Mouse (Mus musculus): Measurements from ENCODE around the gene Rgs19. TPM values are rescaled to one million over a fixed set of nuclear protein-coding genes. Genes with fewer than 3 reads are reported as not detected.

Rgs19 gene
- polyA plus RNA-seq, 1 experiment from 2014 or later = 67.7 TPM

DNA sequence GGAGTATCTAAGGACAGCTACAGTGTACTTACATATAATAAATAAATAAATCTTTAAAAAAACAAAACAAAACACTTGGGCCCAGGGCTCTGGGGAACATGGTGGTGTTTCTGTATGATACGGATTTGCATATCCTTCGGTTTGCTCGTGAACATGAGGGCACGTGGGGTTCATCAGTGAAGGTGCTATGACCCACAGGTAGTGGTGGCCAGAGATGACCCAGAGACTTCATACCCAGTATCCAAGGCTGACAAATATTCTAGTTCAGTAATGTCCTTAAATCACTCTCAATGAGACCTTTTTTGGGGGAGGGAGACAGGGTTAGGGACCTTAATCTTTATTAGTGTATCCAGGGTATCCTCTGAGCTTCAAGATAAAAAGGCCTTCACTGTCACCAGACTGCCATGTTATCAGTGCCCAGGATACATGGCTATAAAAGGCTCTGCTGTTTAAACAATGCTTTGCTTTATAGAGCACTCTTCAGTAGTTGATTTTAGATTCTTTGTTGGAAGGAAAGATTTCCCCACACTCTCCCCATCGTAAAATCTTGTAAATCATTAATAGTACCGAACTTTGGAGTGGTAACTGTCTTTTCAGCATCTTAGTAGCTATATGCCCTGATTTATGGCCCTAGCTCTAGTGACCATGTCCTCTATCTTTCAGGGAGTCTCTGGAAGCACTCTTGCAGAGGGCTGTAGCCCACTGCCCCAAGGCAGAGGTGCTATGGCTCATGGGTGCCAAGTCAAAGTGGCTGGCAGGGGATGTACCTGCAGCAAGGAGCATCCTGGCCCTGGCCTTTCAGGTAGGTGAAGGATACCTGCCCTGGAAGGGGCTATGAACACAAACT, 46.9 kb downstream of the Rgs19 start:
- Histone ChIP-seq H3K9me3 (ENCODE audit: low read length) (no peaks in the 10 kb centered on the region), H3K4me1 (ENCODE audit: insufficient read depth, low read length) (no peaks in the 10 kb centered on the region), H3K27me3 (ENCODE audit: insufficient read depth, low read length) (no peaks in the 10 kb centered on the region), H3K9ac (replicated peaks; ENCODE audit: low read length) (no peak overlapping the region), H3K4me3 (ENCODE audit: low read length) (no peak overlapping the region), H3K27ac (ENCODE audit: low read length) (no peak overlapping the region), H3K36me3 (ENCODE audit: insufficient read depth, low read length) (peaks cover 80% of the 10 kb centered on the region), H3K4me2 (replicated peaks; ENCODE audit: low read depth, low read length) (no peak overlapping the region)
- WGBS = 77% methylated on average over 6 of the region's 6 CpGs
- 0 out of 2 replicates have a peak, but pooled peaks have one; percentile 12 for ATAC-seq (ENCODE audit: low FRiP score, low TSS enrichment)

DNA sequence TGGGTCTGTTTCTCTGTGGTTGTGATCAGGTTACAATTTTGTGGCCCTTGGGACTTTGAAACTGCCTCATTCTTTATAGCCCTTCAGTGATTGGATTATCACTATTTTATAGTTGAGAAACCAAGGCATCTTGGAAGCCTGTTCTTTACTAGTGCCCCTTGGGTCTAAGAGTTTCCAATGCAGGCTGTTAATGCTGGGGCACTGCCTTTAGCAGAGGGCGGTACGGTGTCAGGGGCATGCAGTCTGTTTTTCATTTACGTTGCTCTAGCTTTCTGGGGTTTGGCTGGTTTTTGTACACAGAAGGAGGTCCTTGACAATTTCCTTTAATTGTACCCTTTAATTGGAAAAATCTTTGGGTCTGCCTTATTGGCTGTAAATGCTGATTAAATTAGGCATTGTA, 48.1 kb downstream of the Rgs19 start:
- 95% methylated on average over 3 of the region's 3 CpGs for WGBS
- Histone ChIP-seq H3K36me3 (ENCODE audit: insufficient read depth, low read length) (peaks cover 85% of the 10 kb centered on the region), H3K4me1 (ENCODE audit: insufficient read depth, low read length) (no peaks in the 10 kb centered on the region), H3K9me3 (ENCODE audit: low read length) (no peaks in the 10 kb centered on the region), H3K4me2 (replicated peaks; ENCODE audit: low read depth, low read length) (no peak overlapping the region), H3K4me3 (ENCODE audit: low read length) (no peak overlapping the region), H3K27ac (ENCODE audit: low read length) (no peak overlapping the region), H3K27me3 (ENCODE audit: insufficient read depth, low read length) (no peaks in the 10 kb centered on the region), H3K9ac (replicated peaks; ENCODE audit: low read length) (no peak overlapping the region)
- ATAC-seq (ENCODE audit: low FRiP score, low TSS enrichment) = no peak

DNA sequence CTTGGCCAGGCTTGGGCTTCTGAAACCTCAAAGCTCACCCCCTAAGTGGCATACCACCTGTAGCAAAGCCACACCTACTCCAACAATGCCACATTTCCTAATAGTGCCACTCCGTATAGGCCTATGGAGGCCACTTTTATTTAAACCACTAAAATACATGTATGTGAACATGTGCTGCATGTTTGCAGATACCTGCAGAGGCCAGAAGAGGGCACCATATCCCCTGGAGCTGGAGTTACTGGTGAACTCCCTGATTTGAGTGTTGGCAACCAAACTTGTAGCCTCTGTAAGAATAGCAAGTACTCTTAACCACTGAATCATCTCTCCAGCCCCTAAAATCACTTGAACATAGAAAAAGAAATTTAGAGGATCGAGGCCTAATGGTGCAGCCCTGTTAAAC, 49.4 kb downstream of the Rgs19 start:
- Histone ChIP-seq H3K27ac (ENCODE audit: low read length) (no peak overlapping the region), H3K4me3 (ENCODE audit: low read length) (no peak overlapping the region), H3K36me3 (ENCODE audit: insufficient read depth, low read length) (peaks cover 80% of the 10 kb centered on the region), H3K9me3 (ENCODE audit: low read length) (no peaks in the 10 kb centered on the region), H3K4me1 (ENCODE audit: insufficient read depth, low read length) (no peaks in the 10 kb centered on the region), H3K27me3 (ENCODE audit: insufficient read depth, low read length) (no peaks in the 10 kb centered on the region), H3K4me2 (replicated peaks; ENCODE audit: low read depth, low read length) (no peak overlapping the region), H3K9ac (replicated peaks; ENCODE audit: low read length) (no peak overlapping the region)
- 92% methylated on average over 2 of the region's 2 CpGs for WGBS
- no peak for ATAC-seq (ENCODE audit: low FRiP score, low TSS enrichment)

Other genes starting within 250 kb of the Rgs19 start
- 26.2 and 30.5 TPM in 2 replicates for gene Zbtb46, start 234.6 kb downstream of the Rgs19 start, polyA plus RNA-seq (2015; fragmentation: Nextera tagmentation; extraction: Ambion mirVana)
- gene Abhd16b, start 200.8 kb downstream of the Rgs19 start, polyA plus RNA-seq (2015; fragmentation: Nextera tagmentation; extraction: Ambion mirVana) = 0.15 and 0.20 TPM in 2 replicates
- gene Tpd52l2, start 196.8 kb downstream of the Rgs19 start, polyA plus RNA-seq (2015; fragmentation: Nextera tagmentation; extraction: Ambion mirVana) = 168 and 172 TPM in 2 replicates
- 91.7 and 100 TPM in 2 replicates for gene Dnajc5, start 173.5 kb downstream of the Rgs19 start, polyA plus RNA-seq (2015; fragmentation: Nextera tagmentation; extraction: Ambion mirVana)
- 66.9 and 71.7 TPM in 2 replicates for gene Uckl1, start 109.1 kb downstream of the Rgs19 start, polyA plus RNA-seq (2015; fragmentation: Nextera tagmentation; extraction: Ambion mirVana)
- gene Prpf6, start 102.1 kb downstream of the Rgs19 start, polyA plus RNA-seq (2015; fragmentation: Nextera tagmentation; extraction: Ambion mirVana) = 75.2 and 79.7 TPM in 2 replicates
- gene Zfp512b, start 101.2 kb downstream of the Rgs19 start, polyA plus RNA-seq (2015; fragmentation: Nextera tagmentation; extraction: Ambion mirVana) = 37.8 and 41.1 TPM in 2 replicates
- 29.5 and 31.4 TPM in 2 replicates for gene Samd10, start 94.8 kb downstream of the Rgs19 start, polyA plus RNA-seq (2015; fragmentation: Nextera tagmentation; extraction: Ambion mirVana)
- gene Gm29797, start 36.9 kb downstream of the Rgs19 start, polyA plus RNA-seq (2015; fragmentation: Nextera tagmentation; extraction: Ambion mirVana) = 0.21 and 0.49 TPM in 2 replicates
- 61.6 and 65.2 TPM in 2 replicates for gene Sox18, start 22.3 kb downstream of the Rgs19 start, polyA plus RNA-seq (2015; fragmentation: Nextera tagmentation; extraction: Ambion mirVana)
- 29.3 and 29.9 TPM in 2 replicates for gene Tcea2, start 13.7 kb downstream of the Rgs19 start, polyA plus RNA-seq (2015; fragmentation: Nextera tagmentation; extraction: Ambion mirVana)
- gene Lkaaear1, start 4.5 kb upstream of the Rgs19 start, polyA plus RNA-seq (2015; fragmentation: Nextera tagmentation; extraction: Ambion mirVana) = not detected in 2 replicates
- gene Oprl1, start 21.0 kb upstream of the Rgs19 start, polyA plus RNA-seq (2015; fragmentation: Nextera tagmentation; extraction: Ambion mirVana) = 0.50 and 0.67 TPM in 2 replicates
- 0.27 and 0.31 TPM in 2 replicates for gene Myt1, start 69.4 kb upstream of the Rgs19 start, polyA plus RNA-seq (2015; fragmentation: Nextera tagmentation; extraction: Ambion mirVana)
- gene Pcmtd2, start 143.9 kb upstream of the Rgs19 start, polyA plus RNA-seq (2015; fragmentation: Nextera tagmentation; extraction: Ambion mirVana) = 36.6 and 40.9 TPM in 2 replicates
- 70.4 and 71.5 TPM in 2 replicates for gene Polr3k, start 170.4 kb upstream of the Rgs19 start, polyA plus RNA-seq (2015; fragmentation: Nextera tagmentation; extraction: Ambion mirVana)